Mouse (Mus musculus) myocyte (in vitro differentiated cells): ENCODE measurements around the gene Pla2g12a. TPM values are rescaled to one million over a fixed set of nuclear protein-coding genes. Genes with fewer than 3 reads are reported as not detected.

ENCODE experiments used
- H3K27me3 ChIP-seq: one replicate; pipeline ENCODE4 v1.6.1; 2011; ENCODE audit not compliant: control insufficient read depth, insufficient read depth, insufficient read length
- H3K36me3 ChIP-seq: one replicate; pipeline ENCODE4 v1.6.1; 2011; ENCODE audit not compliant: control insufficient read depth, insufficient read depth
- H3K4me2 ChIP-seq: one replicate; pipeline ENCODE4 v1.6.1; 2011; ENCODE audit warnings: low read depth, control low read depth
- H3K4me3 ChIP-seq: one replicate; pipeline ENCODE4 v1.5.1; 2011; ENCODE audit warnings: mild to moderate bottlenecking, control low read depth, moderate library complexity
- H3K79me2 ChIP-seq: one replicate; pipeline ENCODE4 v1.6.1; 2011; ENCODE audit not compliant: control insufficient read depth, insufficient read depth
- H3ac ChIP-seq: one replicate; pipeline ENCODE4 v1.6.1; 2011; ENCODE audit not compliant: control insufficient read depth, insufficient read length
- CEBPB ChIP-seq: IDR thresholded peaks from 2 replicates; pipeline ENCODE4 v1.6.1; 2011; ENCODE audit warnings: mild to moderate bottlenecking, moderate library complexity; ENCODE audit not compliant: poor library complexity, insufficient read depth, severe bottlenecking
- E2F4 ChIP-seq: IDR thresholded peaks from one replicate; pipeline ENCODE4 v1.6.1; 2011; ENCODE audit warnings: mild to moderate bottlenecking, control low read depth, moderate library complexity; ENCODE audit not compliant: insufficient read depth
- MAX ChIP-seq: IDR thresholded peaks from one replicate; pipeline ENCODE4 v1.6.1; 2011; ENCODE audit warnings: low read depth, mild to moderate bottlenecking, control low read depth
- MYOD1 ChIP-seq, 3 experiments: IDR thresholded peaks; one replicate each; pipeline ENCODE4 v1.6.1; 2011; ENCODE audit warnings: control low read depth in 2 of 3, low read depth in 2 of 3, mild to moderate bottlenecking in 2 of 3, moderate library complexity in 1 of 3; ENCODE audit not compliant: insufficient read length in 2 of 3, control insufficient read depth in 1 of 3
- MYOG ChIP-seq, 3 experiments: IDR thresholded peaks; one replicate each; pipeline ENCODE4 v1.6.1; 2011; ENCODE audit warnings: control low read depth in 2 of 3, low read depth in 2 of 3, mild to moderate bottlenecking in 2 of 3; ENCODE audit not compliant: insufficient read length in 2 of 3, control insufficient read depth in 1 of 3, insufficient read depth in 1 of 3
- POLR2A ChIP-seq: IDR thresholded peaks from one replicate; pipeline ENCODE4 v1.6.1; 2011; ENCODE audit warnings: low read depth, mild to moderate bottlenecking, control low read depth, moderate library complexity; ENCODE audit not compliant: insufficient read length
- POLR2AphosphoS2 ChIP-seq: IDR thresholded peaks from one replicate; pipeline ENCODE4 v1.6.1; 2011; ENCODE audit warnings: low read depth, control low read depth; ENCODE audit not compliant: insufficient read length
- REST ChIP-seq: IDR thresholded peaks from one replicate; pipeline ENCODE4 v1.6.1; 2011; ENCODE audit warnings: mild to moderate bottlenecking, control low read depth, moderate library complexity; ENCODE audit not compliant: insufficient read depth, insufficient read length
- SRF ChIP-seq: IDR thresholded peaks from one replicate; pipeline ENCODE4 v1.6.1; 2011; ENCODE audit warnings: low read depth; ENCODE audit not compliant: control insufficient read depth, insufficient read length
- TCF12 ChIP-seq: IDR thresholded peaks from one replicate; pipeline ENCODE4 v1.6.1; 2011; ENCODE audit warnings: mild to moderate bottlenecking, control low read depth; ENCODE audit not compliant: poor library complexity, insufficient read depth, severe bottlenecking
- TCF3 ChIP-seq: IDR thresholded peaks from one replicate; pipeline ENCODE4 v1.6.1; 2011; ENCODE audit warnings: low read depth, control low read depth; ENCODE audit not compliant: insufficient read length
- USF1 ChIP-seq: IDR thresholded peaks from one replicate; pipeline ENCODE4 v1.6.1; 2011; ENCODE audit warnings: low read depth, mild to moderate bottlenecking, control low read depth, moderate library complexity
- polyA plus RNA-seq: library from polyadenylated mRNA; unstranded; fragments of >200 nt; fragmentation: generic; extraction: Trizol; gene quantifications from one replicate; pipeline ENCODE4 v1.2.1, GENCODE M21; 2012; ENCODE audit warnings: missing spikeins

The Pla2g12a gene
- polyA plus RNA-seq: 31.3 TPM

- Histone ChIP-seq H3K4me2 (peak within 1 kb of the TSS; percentile 99), H3K27me3 (no peaks in the 10 kb centered on the region), H3K36me3 (no peaks in the 10 kb centered on the region), H3K4me3 (peak within 1 kb of the TSS; percentile 60), H3K79me2 (no peaks in the 10 kb centered on the region), H3ac (peak within 1 kb of the TSS; percentile 52)
- no peak for TF ChIP-seq MYOD1 (IDR thresholded peaks at IDR 0.05; ENCODE audit: control insufficient read depth in 1 of 3, insufficient read length in 2 of 3, low read depth in 2 of 3)
- no peak for TF ChIP-seq REST
- no peak for TF ChIP-seq TCF12
- peak; percentile 65 for TF ChIP-seq POLR2A
- no peak for TF ChIP-seq MAX
- TF ChIP-seq POLR2AphosphoS2: peak; percentile 37
- TF ChIP-seq USF1: peak; percentile 92
Measured at GRCm38 (mm10) chr3:129878405-129879021, at the start of gene Pla2g12a. Pla2g12a (plus strand) TSS chr3:129878606.

- Histone ChIP-seq H3K79me2 (peaks cover 40% of the 10 kb centered on the region), H3K4me3 (peak overlapping the region; percentile 91), H3K4me2 (peak overlapping the region; percentile 87), H3K27me3 (no peaks in the 10 kb centered on the region), H3ac (peak overlapping the region; percentile 42), H3K36me3 (no peaks in the 10 kb centered on the region)
- TF ChIP-seq E2F4 (no peak), POLR2AphosphoS2 (no peak), TCF3 (no peak), MAX (no peak), REST (no peak), CEBPB (no peak), USF1 (no peak), TCF12 (no peak), MYOG (IDR thresholded peaks at IDR 0.05; ENCODE audit: control insufficient read depth in 1 of 3, insufficient read depth in 1 of 3, insufficient read length in 2 of 3, low read depth in 2 of 3) (no peak), POLR2A (no peak), MYOD1 (IDR thresholded peaks at IDR 0.05; ENCODE audit: control insufficient read depth in 1 of 3, insufficient read length in 2 of 3, low read depth in 2 of 3) (no peak)
Measured at GRCm38 (mm10) chr3:129830626-129831025, 47.8 kb upstream of the Pla2g12a start.

GRCm38 (mm10) chr3:129831035-129831568 is 47.3 kb upstream of the Pla2g12a start, which contains the start of gene Gar1:
Gar1 (minus strand) TSS chr3:129831396.
- peak; percentile 24 to 96 (median 91) for TF ChIP-seq MYOD1 (IDR thresholded peaks at IDR 0.05; ENCODE audit: control insufficient read depth in 1 of 3, insufficient read length in 2 of 3, low read depth in 2 of 3)
- TF ChIP-seq POLR2AphosphoS2: peak; percentile 70
- no peak for TF ChIP-seq CEBPB
- TF ChIP-seq SRF: peak; percentile 88
- TF ChIP-seq POLR2A: peak; percentile 87
- no peak for TF ChIP-seq REST
- TF ChIP-seq MYOG (IDR thresholded peaks at IDR 0.05; ENCODE audit: control insufficient read depth in 1 of 3, insufficient read depth in 1 of 3, insufficient read length in 2 of 3, low read depth in 2 of 3): peak; percentile 91 to 97 (median 96)
- TF ChIP-seq E2F4: peak; percentile 25
- peak; percentile 51 for TF ChIP-seq TCF3
- TF ChIP-seq MAX: peak; percentile 79
- TF ChIP-seq USF1: no peak
- peak; percentile 2 for TF ChIP-seq TCF12
- H3K36me3 ChIP-seq: no peaks in the 10 kb centered on the region
- H3K27me3 ChIP-seq: no peaks in the 10 kb centered on the region
- H3K4me2 ChIP-seq: peak within 1 kb of the TSS; percentile 87
- H3ac ChIP-seq: peak within 1 kb of the TSS; percentile 42
- H3K79me2 ChIP-seq: peaks cover 40% of the 10 kb centered on the region
- peak within 1 kb of the TSS; percentile 91 for H3K4me3 ChIP-seq

GRCm38 (mm10) chr3:129835388-129835934 is 42.9 kb upstream of the Pla2g12a start, which contains the start of gene Cfi:
Cfi (plus strand) TSS chr3:129835884.
- Histone ChIP-seq H3ac (no peak within 1 kb of the TSS), H3K4me2 (peak within 1 kb of the TSS; percentile 8), H3K79me2 (peaks cover 4% of the 10 kb centered on the region), H3K4me3 (no peak within 1 kb of the TSS), H3K36me3 (no peaks in the 10 kb centered on the region), H3K27me3 (no peaks in the 10 kb centered on the region)
- no peak for TF ChIP-seq TCF3
- TF ChIP-seq CEBPB: no peak
- no peak for TF ChIP-seq POLR2AphosphoS2
- no peak for TF ChIP-seq MYOG (IDR thresholded peaks at IDR 0.05; ENCODE audit: control insufficient read depth in 1 of 3, insufficient read depth in 1 of 3, insufficient read length in 2 of 3, low read depth in 2 of 3)
- no peak for TF ChIP-seq MAX
- TF ChIP-seq USF1: no peak
- TF ChIP-seq POLR2A: no peak
- TF ChIP-seq E2F4: no peak
- TF ChIP-seq TCF12: no peak
- no peak for TF ChIP-seq SRF
- TF ChIP-seq MYOD1 (IDR thresholded peaks at IDR 0.05; ENCODE audit: control insufficient read depth in 1 of 3, insufficient read length in 2 of 3, low read depth in 2 of 3): no peak
- TF ChIP-seq REST: no peak
